Mouse (Mus musculus): Measurements from ENCODE around the gene Sim2.

The Sim2 gene

GRCm38 (mm10) chr16:94084711-94085602, at the start of gene Sim2:
Gene Sim2, plus strand, starts transcription at chr16:94084931.
- no peak for DNase-seq (ENCODE audit: low spot score)

- DNase-seq (ENCODE audit: low spot score), result no peak
Observed at GRCm38 (mm10) chr16:94037280-94037679, 47.5 kb upstream of the Sim2 start.

- peak; percentile 44 for DNase-seq (ENCODE audit: low spot score)
Observed at GRCm38 (mm10) chr16:94038272-94038985, 46.3 kb upstream of the Sim2 start.

- DNase-seq (ENCODE audit: low spot score), result no peak
Observed at GRCm38 (mm10) chr16:94038986-94039341, 45.8 kb upstream of the Sim2 start.

- no peak for DNase-seq (ENCODE audit: low spot score)
Observed at GRCm38 (mm10) chr16:94040485-94040884, 44.2 kb upstream of the Sim2 start.

- DNase-seq (ENCODE audit: low spot score), result no peak
Observed at GRCm38 (mm10) chr16:94041065-94041712, 43.5 kb upstream of the Sim2 start.

GRCm38 (mm10) chr16:94043797-94044196, 40.9 kb upstream of the Sim2 start:
- DNase-seq (ENCODE audit: low spot score), result no peak

GRCm38 (mm10) chr16:94044996-94045395, 39.7 kb upstream of the Sim2 start:
- DNase-seq (ENCODE audit: low spot score), result no peak

- no peak for DNase-seq (ENCODE audit: low spot score)
Observed at GRCm38 (mm10) chr16:94050368-94050767, 34.4 kb upstream of the Sim2 start.

- DNase-seq (ENCODE audit: low spot score), result no peak
Observed at GRCm38 (mm10) chr16:94055176-94055575, 29.6 kb upstream of the Sim2 start.

GRCm38 (mm10) chr16:94055576-94055975, 29.2 kb upstream of the Sim2 start:
- DNase-seq (ENCODE audit: low spot score), result no peak

- DNase-seq (ENCODE audit: low spot score), result no peak
Observed at GRCm38 (mm10) chr16:94059820-94060219, 24.9 kb upstream of the Sim2 start.

- no peak for DNase-seq (ENCODE audit: low spot score)
Observed at GRCm38 (mm10) chr16:94064211-94064610, 20.5 kb upstream of the Sim2 start.

GRCm38 (mm10) chr16:94065728-94066674, 18.7 kb upstream of the Sim2 start:
- no peak for DNase-seq (ENCODE audit: low spot score)

- no peak for DNase-seq (ENCODE audit: low spot score)
Observed at GRCm38 (mm10) chr16:94066771-94067170, 18.0 kb upstream of the Sim2 start.

- no peak for DNase-seq (ENCODE audit: low spot score)
Observed at GRCm38 (mm10) chr16:94067280-94067679, 17.5 kb upstream of the Sim2 start.

GRCm38 (mm10) chr16:94069061-94069460, 15.7 kb upstream of the Sim2 start:
- DNase-seq (ENCODE audit: low spot score), result no peak

GRCm38 (mm10) chr16:94070920-94071319, 13.8 kb upstream of the Sim2 start:
- DNase-seq (ENCODE audit: low spot score), result no peak

- no peak for DNase-seq (ENCODE audit: low spot score)
Observed at GRCm38 (mm10) chr16:94071468-94071867, 13.3 kb upstream of the Sim2 start.

GRCm38 (mm10) chr16:94075362-94076027, 9.2 kb upstream of the Sim2 start:
- DNase-seq (ENCODE audit: low spot score), result peak; percentile 70
